Mouse (Mus musculus) kidney, adult 8-10 months (tissue): Measurements from ENCODE around the gene Proser3.

Experiments
- DNase-seq, 2 experiments: peaks; one replicate each; pipeline ENCODE4 v3.0.0; 2022

The Proser3 gene

DNA sequence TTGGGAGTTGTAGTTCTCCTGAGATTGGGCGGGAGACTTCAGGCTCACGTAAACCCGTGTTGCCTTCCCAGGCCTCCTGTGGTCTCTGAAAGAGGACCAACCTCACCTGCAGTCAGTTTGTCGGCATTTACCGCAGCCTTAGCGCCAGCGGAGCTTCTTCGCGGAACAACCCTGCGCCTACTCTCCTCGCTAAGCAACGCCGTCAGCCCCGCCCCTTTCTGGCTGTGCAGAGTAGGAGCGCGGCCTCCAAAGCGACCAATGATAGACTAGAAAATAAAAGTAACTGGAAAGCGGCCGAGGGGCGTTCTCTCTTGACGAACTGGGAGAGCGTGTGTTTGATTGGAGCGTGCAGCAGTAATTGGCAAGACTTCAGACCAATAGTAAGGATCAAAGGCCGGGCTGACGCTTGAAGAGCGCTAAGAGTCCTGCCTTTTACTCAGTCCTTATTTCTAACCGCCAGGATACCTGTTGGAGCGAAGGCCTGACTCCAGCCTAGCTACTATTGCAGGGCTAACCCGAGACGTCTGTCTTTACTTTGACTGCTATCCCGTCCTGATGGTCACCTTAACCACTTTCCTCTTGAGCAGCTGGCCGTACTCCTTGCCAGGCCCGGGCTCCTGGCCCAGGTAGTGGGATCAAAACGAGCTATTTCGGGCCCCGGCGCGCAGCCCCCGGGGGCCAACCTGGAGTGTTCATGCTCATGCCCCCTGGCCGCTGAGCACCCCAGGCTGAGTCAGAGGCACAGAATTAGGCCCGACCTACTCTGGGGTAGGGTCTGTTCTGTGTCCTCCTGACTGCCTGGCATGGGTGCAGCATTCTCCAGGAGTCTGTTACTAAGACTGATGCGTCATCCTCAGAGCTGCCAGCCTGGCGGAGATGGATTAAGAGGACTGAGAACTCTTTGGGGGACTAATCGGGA is at the start of gene Proser3, which contains the start of gene Hspb6:
Gene Proser3, minus strand, starts transcription at position 198 of the 919 bp plus-strand sequence.
Gene Hspb6, plus strand, starts transcription at position 77 of the 919 bp plus-strand sequence.
- peak; percentile 98 for DNase-seq

DNA sequence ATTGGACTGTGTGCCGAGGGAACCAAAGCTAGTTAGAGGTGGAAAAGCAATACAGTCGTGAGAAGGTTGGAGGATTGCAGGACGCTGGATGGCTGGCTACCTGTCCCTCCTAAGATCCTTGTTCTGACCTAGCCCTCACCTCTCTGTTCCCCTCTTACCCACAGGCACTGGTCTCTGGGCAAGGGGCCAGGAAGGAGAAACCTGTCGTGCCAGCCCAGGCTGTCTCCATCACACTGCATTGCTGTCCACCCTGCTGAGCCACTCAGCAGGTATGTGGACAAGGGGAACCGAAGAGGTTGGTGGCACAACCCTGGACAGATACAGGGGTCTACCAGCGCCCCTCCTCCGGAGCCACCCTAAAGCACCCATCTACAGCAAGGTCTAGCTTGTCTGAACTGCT is 48.6 kb upstream of the Proser3 start:
- DNase-seq = peak; percentile 53 to 66

DNA sequence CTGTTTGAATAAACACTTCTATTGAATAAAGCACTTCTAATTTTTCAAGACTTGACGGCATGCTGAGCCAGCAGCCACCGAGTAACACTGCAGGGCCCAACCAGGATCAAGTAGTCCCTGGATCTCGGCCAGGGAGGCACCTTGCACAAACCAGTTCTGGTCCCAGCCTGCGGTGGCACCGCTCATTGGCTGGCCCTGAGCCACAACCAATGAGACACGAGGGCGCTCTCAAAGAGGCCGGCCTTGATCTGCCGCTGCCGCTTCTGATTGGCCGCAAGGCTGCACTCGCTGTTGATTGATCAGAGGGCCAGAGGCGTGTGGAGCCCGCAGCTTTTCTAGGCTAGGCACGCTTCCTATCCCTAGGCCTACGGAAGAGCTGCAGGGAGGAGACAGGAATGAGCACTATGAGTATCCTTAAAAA is 47.8 kb upstream of the Proser3 start:
- peak; percentile 97 for DNase-seq

DNA sequence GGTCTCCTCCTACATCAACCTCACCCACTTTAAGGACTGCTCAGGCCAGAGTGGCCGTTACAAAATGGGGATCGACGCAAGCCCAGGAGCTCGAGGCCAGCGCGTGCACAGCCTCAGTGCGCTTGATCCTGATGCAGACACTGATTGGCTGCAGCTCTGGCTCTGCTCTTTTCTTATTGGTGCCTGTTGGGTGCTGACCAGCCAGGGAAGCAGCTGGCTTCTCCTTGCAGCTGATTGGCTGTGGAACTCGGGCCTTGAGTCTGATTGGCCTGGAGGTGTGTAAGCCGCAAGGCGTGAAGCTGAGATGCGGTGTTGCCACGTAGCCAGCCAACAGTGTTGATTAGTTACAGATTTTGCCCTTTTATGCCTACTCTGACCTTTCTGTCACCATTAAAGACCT is 46.7 kb upstream of the Proser3 start, which contains the start of gene Zbtb32:
Gene Zbtb32, minus strand, starts transcription at position 124 of the 400 bp plus-strand sequence.
- DNase-seq = no peak

DNA sequence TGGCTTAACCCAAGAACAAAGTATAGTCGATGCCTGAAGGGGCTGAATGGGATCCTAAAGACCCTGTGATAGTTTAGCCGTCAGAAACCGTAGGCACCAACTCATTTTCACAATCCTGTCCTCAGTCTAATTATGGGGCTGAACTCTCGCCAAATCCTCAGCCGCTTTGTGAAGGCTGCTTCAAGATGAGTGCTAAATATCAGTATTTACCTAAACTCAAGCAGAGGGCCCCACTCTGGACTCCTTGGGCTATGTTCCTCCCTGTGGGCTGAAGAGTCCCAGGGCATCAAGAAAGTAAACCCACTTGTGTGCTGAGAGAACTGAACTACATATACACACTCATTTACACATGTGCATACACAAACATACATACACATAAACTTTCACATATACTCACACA is 44.7 kb upstream of the Proser3 start:
- DNase-seq = no peak

DNA sequence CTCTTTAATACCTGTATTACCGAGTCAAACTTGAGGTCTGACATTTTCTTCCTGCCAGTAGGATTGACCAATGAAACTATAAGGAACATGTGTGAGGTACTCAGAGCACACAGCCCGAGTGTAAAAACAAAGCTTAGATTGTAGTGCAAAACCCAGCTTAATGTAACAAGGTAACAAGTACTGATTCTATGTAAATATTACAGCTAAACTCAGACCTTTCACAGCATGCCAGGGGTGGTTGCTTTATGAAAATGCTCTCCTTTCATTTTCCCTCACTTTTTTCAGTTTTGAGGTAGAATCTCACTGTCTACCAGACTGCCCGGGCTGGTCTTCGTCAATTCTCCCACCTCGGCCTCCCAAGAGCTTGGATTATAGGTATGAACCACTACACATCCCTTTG is 44.0 kb upstream of the Proser3 start:
- no peak for DNase-seq

DNA sequence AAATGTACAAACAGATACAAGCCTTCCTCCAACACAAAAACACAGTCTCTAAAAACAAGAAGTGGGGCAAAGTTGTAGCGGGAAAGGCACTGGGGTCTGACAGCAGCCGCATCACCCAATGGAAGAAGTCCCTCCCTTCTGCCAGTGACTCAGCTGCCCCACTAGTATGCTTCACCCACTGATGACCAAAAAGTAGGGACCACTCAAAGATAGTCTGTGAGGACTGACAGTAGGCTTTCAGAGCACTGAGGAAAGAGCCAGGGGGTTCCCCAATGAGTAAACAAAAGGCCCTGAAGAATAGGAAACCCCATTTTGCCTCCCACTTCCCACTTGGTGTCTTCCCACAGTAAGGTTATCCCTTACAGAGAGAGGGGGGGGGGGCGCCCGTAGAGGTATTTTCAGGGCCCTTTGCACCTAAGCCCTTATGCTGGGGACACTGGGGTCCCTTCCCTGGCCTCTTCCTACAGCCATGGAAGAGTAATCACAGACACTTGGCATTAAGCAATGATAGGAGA is 42.5 kb upstream of the Proser3 start:
- no peak for DNase-seq

DNA sequence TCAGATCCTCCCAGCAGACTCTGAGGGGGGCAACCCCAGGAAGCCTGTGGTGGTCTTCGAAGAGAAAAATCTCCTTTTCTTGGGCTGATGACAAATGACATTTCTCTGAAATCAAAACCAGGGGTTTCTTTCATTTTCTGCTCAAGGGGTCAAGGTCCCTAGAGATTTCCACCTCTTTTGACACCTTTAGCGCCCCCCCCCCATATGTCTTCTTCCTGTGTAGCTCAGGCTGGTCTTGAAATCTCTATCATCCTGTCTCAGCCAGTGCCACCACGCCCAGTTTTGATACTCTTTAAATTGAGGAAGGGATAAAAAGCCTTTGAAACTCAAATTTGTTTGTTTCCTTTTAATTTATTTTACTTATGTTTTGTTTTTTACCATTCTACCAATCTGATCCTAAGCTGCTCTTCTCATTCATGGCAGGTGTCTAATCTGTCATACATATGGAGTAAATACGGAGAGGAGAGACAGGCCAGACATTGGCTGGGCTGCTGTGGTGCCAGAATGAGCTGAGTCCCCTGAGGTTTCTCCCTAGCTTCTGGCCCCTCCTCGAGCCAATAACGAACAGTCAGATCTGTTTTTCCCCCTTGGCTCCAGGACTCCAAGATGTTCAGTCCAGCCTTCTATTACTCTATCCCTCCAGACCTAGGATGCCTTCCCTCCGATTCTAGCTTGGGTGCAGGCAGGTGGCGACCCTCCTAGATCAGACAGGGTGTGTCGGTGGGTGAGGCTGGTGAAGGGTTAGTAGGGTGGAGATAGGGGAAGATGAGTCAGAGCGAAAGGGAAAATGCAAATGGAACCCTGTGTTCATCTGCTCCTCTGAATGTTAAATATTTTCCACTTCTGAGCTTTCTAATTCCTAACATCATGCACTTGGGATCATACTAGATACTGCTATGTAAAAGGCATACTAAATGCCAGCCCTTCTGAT is 41.7 kb upstream of the Proser3 start:
- no peak for DNase-seq

DNA sequence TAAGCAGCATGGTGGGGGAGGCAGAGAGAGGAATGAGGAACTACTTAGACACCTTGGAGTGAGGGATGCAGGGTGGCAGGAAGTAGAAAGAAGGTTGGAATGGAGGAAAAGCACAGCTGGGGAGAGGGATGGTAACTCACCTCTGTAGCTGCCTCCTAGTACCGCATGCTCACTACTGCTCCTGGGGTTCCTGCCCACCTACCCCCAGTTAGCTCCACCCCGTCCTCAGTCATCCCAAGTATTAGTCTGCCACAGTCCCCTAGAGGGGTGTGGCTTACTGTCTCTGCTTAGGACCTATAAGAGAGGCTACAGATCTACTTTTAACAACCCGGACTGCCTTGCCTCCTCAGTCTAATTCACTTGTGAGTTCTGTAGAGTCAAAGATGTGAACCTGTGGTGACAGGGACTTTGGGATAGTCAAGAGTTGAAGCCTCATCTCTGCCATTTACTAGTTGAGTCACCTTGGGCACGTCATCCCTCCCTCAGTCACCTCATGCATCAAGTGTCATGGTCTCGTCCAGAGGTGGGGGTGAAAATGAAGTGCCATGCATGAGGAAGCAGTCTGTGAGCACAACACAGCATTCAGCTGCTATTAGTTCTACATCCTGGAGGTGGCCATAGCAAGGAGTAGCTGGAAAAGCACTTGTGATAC is 40.8 kb upstream of the Proser3 start:
- DNase-seq = no peak

DNA sequence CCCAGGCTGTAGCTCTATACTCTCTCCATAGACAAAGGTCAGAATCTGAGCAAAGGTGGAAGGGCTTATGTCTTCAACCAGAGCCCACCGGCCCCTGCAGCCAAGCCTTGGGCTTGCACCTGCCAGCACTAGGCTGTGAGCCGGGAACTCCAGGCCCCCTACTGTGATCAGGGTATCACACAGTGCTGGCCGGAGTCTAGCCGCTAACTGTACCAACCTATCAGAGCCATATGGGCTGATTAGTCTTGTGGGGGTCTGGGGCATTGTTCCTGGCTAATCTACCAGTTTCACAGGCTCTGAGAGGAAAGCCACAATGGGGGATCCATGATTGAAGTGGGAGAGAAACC is 39.5 kb upstream of the Proser3 start:
- no peak for DNase-seq

DNA sequence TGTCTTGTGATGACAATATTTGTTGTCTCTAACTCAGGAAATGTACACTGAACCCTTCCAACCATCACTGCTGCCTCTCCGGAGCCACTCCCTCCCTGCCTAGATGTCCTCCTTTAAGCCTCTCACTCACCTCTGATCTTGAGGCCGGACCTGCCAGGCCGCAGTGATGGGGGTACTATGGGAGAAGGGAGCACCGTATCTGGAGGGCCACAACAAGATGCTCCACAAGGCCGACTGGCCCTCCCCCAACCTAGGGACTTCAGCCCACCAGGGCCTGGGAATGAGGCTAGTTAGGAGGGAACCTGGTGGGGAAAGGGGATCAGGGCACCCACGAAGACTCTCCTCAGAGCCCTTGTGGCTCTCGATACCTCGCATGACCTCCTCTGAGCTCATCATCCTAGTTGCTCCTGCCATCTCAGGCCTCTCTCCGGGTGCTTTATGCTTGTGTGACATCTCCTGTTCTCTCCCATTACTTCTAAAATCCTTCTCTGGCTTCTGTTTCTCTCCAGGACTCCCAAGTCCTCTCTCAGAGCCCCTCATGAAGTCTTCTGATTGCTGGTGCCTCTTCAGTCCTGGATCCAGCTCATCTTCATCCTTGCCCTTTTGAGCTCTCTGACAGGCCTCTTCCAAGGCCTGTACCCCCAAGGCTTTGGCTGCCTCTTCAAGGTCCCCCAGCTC is 39.0 kb upstream of the Proser3 start:
- DNase-seq = no peak

DNA sequence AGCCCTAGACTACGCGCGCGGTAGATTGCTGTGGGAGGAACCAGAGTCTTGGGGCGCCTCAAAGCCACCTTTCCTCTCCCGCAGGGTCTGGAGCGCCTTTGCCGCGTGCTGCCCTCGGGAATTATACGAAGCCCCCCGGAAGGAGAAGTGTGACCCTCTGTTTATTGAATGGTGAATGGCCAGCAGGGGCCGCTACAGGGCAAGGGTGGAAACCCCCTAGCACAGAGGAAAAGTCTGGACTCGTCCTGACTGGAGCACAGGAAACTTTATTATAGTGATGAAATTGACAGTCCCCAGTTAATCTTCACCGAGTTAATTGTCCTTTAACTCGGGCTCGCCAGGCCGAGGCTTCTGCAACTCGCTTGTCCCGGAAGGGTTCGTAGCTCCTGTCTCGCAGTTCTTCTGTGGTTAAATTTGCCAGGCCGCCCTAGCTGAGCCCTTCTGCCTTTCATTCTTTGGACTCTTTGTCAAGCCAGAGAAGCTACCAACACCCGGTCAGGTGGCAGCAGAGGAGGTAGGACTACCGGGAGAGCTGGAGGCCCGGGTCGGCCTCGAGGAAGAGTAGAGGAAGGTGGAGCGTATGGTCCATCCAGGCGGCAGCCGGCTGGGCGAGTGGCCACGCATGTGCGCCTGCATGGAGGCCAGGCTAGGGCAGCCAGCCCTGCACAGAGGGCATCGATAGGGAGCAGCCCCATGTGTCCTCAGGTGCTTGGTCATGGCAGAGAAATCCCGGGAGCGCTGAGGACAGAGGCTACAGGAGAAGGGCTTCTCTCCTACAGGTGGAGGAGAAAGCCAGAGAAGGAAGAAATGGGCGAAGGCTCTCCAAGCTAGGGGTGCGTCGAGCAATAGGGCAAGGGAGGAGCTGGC is 37.6 kb upstream of the Proser3 start:
- DNase-seq = peak; percentile 86 to 91

DNA sequence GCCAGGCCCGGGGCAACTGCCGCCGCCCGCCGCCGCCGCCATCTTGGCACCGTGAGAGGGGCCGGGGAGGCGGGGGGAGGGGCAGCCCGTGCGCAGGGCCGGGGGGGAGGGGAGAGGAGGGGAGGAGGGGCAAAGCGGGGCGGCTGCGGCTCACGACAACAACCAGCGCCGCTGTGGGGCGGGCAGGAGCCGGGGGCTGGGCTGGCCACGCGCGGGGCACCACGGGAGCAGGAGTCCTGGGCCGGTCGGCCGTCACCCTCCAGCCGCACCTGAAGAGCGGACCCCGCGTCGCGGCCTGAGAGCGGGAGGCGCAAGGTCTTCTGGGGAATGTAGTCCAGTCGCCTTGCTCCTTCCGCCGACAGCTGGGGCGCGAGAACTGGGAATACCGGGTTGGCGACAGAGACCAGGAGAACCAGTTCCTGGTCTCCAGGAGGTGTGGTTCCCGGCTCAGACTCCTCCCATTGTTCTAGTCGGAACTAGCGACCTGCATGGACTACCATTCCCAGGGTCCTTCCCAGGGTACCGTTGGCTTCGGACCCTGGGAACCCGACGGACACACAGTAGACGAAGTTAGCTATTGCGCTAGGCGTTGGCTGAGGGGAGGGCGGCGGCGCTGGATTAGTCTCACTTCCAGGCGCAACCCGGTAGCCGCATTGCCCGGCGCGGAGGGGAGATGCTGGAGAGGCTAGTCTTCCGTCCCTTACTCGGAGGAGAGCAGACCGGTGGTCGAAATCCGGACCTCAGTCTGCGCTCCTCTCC is 36.8 kb upstream of the Proser3 start, which contains the start of gene Kmt2b:
Gene Kmt2b, minus strand, starts transcription at position 51 of the 759 bp plus-strand sequence.
- DNase-seq = peak; percentile 97 to 99

DNA sequence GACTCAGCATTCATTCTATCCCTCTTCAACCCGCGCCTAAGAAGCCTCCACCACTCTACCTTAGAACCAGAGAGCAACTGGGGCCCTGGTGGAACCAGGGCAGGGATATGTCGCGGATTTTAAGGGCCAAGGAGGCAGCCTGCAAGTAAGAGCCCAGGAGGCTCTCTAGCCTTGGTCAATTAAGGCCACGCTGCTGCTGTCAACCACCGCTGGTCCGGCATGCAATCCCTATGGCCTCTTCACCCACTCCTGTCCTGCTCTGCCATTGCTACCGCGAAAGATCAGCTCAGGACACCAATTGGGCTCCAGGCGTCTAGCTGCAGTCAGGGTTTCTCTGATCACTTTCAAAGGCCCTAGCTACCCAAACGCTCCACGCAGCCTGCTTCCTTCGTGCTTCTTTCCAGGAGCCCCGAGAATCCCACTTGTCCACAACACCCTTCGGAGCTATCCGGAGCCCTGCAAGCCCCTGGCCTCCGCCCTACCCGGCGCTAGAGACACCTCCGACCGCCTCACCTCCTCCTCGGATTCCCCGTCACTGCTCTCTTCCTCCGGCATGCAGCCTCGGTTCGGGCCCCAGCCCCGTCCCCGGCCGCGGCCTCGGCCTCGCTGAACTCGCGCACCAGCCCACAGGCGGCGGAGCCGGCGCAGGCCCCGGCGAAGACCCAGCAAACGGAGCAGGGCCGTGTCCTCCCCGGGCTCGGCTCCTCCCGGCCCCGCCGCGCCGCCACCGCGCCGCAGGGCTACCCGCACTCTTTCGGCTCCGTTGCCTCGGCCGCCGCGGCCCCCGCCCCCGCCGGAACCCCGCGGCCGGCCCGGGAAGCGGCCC is 36.0 kb upstream of the Proser3 start:
- peak; percentile 42 to 48 for DNase-seq

DNA sequence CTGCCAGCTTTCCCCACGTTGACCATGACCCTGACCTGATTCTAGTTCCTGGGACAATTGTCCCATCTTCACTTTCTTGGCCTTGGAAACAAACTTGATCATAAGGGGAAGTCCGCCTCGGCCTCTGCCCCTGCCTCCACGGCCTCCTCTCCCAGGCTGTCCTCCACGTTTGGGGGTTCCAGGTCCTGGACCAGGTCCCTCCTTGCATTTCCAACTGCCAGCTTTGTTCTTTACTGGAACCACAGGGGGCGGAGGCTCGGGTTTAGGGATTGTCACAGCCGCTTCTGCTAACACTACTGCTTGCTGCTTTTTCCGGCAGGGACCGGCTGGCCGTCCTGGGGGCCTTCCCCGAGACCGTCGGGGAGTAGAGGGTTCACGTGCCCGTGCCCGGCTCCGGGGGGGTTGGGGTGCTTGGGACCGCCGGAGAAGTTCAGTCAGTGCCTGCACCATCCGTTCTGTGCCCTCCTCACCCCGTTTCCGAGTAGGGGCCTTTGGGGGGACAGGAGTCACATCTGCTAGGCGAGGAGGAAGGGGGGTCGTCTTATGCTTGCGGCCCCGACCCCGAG is 34.4 kb upstream of the Proser3 start:
- no peak for DNase-seq

DNA sequence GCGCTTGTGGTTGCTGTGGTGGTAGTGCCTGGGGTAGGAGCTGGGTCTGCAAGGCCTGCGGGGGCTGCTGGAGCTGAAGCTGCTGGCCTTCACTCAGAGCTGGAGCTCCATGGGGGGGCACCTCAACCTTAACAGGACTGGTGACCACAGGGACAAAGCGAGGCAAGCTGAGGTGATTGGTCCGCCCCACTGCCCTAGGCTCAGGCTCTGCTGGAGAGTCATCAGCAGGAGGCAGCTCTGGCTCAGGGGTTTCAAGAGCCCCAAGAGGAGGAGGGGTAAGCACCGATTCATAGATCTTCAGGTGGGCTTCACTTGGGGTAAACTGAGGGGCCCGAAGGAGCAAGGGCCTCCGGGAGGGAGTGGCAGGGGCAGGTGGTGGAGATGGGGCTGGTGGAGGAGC is 33.1 kb upstream of the Proser3 start:
- DNase-seq = no peak

DNA sequence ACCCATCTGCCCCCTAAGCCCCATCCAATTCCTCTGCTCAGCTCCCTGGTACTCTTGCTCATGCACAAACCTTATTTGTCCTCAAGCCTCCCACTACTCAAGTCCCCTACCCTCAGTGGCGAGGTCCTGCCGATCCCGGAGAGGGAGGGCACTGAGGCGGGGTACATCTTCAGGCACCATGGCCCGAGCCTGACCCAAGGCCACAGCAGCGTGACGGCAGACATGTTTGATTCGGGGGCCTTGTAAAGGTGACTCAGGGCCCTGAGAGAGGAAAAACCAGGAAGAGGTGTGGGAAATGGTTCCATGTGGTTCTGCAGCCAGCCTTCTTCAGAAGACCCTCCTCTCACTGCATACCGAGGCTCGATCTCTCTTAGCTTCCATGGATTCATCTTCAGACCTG is 32.2 kb upstream of the Proser3 start:
- DNase-seq = no peak

DNA sequence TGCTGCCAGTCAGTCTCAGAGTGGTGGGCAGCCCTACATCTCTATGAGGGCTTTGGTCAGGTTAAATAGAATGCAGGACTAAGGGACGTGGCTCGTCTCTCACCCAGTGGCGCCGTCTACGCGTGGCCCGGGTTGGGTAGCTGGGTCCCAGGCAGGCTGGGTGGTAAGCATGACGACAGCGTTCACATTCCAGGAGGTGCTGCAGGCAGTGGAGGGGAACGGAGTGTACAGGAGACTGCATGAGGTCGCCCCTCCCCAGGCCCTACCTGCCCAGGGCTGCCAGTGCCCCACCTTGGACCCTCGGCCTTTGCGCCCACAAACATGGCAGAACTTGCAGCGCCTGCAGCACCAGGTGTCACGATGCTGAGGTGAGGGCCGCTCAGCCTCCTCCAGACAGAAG is 29.4 kb upstream of the Proser3 start:
- no peak for DNase-seq

DNA sequence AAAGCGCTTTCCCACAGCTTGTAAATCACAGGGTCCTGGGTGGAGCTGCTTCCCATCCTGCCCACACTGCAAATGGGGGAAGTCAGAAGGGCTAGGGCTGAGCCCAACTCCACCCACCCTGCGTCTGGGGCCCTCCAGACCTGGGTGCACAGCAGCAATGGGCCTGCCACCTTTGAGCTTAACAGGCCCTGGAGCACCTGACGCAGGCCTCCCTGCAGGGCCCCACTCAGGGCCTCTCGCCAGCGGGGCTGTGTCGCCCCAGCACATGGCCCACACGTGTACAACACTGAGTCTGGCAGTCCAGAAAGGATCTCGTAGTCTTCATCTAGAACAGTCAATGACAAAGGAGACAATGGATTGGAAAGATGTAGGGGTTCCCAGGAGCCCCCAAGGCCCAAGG is 27.9 kb upstream of the Proser3 start:
- DNase-seq = no peak
